Mouse (Mus musculus): ENCODE results near the gene Arrdc1. TPM values are rescaled to one million over a fixed set of nuclear protein-coding genes. Genes with fewer than 3 reads are reported as not detected.
A peak's percentile ranks its signal among the peaks of the same experiment; 100 is the strongest.

The Arrdc1 gene
- total RNA-seq, 2 experiments from 2014 or later = 46.0 to 68.1 TPM

DNA sequence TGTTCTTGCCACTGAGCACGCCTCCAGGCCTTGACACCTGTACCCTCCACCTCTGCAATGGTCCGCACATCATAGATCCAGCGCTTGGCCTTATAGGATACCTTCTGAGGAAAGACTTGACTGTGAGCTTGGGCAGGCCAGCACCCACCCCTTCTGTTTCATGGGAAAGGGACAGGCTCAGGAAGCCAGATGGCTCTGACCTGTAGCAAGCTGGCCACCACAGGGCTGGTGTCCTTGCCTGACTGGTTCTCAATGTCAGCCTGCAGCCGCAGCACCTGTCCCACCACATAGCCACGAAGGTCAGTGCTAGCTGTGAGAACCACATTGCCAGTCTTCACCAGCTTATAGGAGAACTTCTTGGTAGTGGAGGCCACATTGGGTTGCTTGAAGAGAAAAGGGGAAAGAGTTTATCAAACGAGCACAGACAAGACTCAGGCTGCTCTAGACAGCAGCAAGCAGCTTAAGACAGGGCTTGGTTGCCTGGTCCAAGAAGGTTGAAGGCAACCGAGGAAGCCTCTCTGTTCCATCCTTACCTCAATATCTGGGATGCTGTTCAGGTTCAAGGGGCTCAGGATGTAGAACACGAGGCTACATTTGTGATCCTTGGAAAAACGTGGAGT, 8.6 kb downstream of the Arrdc1 start:
- no peak for ATAC-seq (replicated peaks; ENCODE audit: poor library complexity, severe bottlenecking)

DNA sequence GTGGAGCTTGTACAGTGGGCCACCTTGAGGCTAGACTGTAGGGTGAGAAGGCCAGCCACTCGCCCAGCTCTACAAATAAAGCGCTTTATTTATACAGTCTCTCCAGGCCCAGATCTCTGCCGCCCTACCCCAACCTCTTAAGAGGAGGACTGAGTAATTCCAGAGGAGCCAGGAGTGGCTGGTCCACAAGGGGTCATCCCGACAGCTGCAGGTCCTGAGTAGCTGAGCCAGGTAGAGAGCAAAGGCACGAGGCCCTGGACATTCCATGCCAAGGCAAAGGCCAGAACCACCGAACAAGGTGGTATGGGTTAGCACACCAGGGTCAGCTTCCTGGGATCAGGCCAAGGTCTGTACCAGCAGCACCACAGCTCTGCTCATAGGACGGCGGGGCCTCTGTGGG, 9.8 kb downstream of the Arrdc1 start:
- ATAC-seq (replicated peaks; ENCODE audit: poor library complexity, severe bottlenecking) = no peak

DNA sequence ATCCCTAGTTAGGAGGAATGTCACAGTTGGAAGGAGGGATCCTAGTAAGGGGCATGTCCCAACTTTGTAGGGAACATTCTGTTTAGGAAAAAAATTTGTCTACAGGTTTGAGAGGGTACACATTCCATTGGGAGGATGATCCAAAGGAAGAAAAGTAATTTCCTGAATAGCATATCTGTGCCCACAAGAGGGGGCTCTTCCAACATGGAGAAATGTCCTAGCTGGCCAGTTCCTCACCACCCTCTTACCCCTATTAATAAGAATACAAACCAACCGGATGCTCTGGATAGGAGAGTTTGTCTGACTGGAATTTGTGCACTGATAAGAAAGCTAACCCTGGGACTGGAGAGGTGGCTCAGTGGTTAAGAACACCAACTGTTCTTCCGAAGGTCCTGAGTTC, 11.5 kb downstream of the Arrdc1 start:
- no peak for ATAC-seq (replicated peaks; ENCODE audit: poor library complexity, severe bottlenecking)

DNA sequence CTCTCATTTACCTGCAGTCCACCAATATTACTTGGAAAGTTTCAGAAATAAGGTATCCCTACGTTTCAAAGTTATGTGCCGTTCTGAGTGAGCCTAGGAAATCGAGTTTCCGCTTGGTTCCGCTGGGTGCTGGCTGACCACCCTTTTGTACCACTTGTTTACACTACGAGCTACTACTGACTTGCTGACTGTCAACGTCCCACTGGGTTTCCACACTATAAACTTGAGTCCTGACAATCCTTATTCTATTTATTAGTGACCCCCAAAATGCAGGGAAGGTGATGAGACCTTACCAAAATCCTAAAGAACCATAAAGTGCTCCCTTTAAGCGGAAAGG, 15.2 kb downstream of the Arrdc1 start:
- peak; percentile 33 for ATAC-seq (replicated peaks; ENCODE audit: poor library complexity, severe bottlenecking)

DNA sequence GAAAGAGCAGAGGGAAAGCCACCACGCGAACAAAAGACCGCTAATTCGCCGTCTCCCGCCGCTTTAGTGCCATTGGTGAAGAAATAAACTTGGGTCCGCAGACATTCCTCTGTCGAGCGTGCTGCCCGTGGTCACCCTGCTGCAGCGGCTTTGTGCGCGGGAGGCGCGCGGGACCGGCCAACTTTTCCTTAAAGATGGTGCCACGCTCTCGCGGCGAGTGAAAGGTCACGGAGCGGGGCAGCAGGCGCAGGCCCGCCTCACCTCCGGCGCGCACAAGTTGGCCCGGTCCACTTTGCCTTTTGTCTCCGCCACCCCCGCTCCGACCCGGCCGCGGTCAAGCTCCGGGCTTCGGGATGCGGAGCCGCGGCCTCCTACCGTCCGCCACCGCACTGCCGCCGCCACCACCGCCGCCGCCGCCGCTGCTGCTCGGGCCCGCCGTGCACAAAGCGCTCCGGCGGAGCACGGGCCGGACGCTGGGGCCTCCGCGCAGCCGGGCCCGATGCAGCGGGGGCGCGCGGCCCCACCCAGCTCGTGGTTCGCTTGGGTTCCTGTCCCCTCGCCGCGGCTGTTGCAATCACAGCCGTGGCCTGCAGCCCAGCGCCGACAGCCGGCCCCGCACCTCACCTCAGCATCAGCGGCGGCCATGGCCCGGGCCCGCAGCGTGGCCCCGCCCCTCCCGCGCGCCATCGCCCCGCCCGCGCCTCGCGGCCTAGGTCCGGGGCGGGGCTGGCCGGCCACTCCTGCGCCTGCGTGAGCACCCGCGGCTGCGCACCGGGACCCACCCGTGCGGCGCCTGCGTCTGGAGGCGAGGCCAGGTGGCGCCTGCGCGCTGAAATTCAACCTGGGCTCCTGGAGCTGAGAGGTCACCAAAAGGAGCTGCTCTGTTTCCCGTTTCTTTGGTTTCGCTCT, 15.9 kb downstream of the Arrdc1 start, which contains the start of gene Ehmt1:
Gene Ehmt1 (minus strand): TSS at position 685 of the 909 bp plus-strand sequence.
- ATAC-seq (replicated peaks; ENCODE audit: poor library complexity, severe bottlenecking) = peak; percentile 94

DNA sequence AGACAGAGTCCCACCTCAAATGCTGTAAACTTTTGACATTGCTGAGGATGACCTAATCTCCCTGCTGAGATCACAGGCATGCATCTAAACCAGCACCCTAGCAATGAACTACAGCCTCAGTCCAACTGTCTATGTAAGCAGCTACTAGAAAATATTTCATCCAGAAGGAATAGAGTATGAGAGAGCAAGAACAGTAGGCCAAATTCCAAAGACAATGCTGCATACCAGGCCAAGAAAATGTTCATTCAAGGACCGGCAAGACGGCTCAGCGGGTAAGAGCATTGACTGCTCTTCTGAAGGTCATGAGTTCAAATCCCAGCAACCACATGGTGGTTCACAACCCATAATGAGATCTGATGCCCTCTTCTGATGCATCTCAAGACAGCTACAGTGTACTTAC, 20.3 kb downstream of the Arrdc1 start:
- ATAC-seq (replicated peaks; ENCODE audit: poor library complexity, severe bottlenecking) = no peak

DNA sequence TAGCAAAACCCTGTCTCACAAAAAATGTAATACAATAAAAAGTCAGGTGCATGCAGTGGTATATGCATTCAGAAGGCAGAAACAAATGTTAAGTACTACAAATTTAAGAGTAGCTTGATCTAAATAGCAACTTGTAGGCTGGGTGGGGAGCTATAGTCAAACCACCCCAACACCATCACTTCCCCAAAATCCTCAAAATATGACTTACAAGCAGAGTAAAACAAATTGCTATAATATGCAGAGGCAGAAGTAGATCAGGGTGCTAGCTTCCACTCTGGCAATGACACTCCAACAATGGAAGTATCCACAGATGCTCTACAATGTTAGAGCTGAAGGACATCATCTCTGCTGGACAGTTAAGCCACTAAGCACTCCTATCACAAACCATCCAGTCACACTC, 22.5 kb downstream of the Arrdc1 start:
- ATAC-seq (replicated peaks; ENCODE audit: poor library complexity, severe bottlenecking) = no peak

DNA sequence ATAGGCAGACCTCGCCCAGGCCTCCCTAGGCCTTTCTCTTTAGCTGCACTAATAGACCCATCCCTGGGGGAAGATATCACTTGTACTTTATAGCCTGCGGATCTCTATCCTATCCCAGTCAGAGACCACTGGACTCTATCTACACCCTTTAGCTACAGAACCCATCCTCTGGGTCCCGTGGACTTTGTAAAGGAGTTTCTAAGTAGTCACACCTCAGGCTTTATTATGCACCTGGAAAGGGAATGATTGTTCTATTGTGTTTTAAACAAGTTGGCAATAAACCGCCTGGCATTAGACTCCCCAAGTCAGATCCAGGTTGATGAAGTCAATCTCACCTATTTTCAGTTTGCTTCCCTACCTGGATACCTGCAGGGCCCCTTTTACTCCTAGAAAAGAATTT, 22.9 kb downstream of the Arrdc1 start:
- no peak for ATAC-seq (replicated peaks; ENCODE audit: poor library complexity, severe bottlenecking)

DNA sequence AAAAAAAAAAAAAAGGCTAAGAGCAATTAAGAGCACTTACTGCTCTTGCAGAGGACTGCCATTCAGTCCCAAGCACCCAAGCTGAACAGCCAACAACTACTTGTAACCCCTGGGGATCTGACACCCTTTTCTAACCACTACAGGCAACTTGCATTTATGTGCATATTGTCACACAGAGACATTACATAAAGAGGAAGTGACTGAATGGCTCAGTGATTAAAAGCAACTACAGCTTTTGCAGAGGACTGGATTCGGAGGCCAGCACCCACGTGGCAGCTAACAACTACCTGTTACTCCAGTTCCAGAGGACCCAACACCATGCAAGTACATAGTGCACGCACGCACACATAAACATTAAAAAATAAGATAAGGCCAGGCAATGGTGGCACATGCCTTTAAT, 24.6 kb downstream of the Arrdc1 start:
- ATAC-seq (replicated peaks; ENCODE audit: poor library complexity, severe bottlenecking) = peak; percentile 97

DNA sequence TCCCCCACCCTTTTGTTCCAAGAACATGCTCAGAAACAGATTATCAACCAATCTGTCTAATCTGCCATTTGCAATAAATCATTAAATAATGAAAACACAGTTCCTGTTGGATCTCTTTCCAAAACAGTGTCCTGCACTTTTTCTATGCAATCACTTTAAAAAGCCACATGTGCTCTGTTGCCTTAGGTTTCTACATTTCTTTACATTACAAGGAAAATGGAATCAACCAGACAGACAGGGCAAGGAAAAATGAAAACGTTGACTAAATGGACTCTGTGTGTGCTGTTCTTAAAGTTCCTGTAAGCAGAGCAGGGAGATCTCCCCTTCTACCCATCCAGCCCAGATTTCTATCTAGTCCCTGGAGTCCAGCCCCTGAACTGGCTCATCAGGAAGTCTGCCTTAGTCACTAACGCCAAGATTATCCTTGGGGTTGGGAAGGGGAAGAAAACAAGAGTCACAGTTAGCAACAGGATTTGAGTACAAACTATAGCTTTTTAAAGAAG, 29.3 kb downstream of the Arrdc1 start:
- ATAC-seq (replicated peaks; ENCODE audit: poor library complexity, severe bottlenecking) = no peak

DNA sequence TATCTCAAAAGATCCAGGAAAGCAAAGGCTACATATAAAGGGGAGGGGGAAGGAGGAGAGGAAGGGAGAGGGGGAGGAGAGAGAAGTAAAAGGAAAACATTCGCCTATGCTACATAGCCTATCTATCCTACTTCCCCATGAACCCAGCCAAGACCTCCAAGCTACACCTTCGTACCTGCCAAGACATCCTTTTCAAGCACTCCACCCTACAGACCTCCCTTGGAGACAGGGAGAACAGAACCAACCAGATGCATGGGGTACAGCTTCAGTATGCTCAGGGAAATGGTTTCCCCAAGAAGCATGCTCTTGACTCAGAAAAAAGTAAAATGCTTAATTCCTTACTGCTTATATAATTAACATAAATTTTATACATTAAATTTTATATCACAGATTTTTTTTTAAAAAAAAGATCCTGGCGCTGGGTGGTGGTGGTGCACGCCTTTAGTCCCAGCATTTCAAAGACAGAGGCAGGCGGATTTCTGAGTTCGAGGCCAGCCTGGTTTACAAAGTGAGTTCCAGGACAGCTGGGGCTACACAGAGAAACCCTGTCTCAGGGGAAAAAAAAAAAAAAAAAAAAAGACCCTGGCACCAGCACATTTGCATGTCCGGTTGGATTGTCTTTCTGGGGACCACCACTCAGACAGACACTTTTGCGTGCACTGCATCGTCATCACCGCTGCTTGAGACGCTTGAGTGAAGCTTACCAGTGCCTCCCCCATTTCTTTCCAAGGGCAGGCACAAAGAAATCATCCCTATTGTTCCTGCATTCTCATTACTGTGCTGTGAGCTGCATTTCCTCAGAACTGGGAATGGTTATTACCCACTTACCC, 30.0 kb downstream of the Arrdc1 start:
- ATAC-seq (replicated peaks; ENCODE audit: poor library complexity, severe bottlenecking) = no peak

DNA sequence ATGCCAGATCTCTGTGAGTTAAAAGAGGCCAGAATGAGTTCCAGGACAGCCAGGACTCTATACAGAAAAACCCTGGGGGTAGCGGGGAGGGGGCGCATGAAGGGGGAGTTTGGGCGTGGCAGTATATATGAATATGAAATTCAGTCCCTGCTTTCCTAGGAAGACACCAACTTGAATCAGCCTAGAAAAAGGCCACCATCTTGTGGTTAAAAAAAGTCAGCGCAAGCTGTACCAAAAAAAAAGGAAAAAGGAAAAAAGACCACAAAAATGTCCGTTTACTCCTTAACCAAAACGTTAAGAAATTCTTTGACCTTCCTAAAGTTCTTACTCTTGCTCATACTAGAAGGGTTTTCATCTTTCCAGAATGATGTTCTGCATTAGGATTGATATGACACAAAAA, 32.1 kb downstream of the Arrdc1 start:
- no peak for ATAC-seq (replicated peaks; ENCODE audit: poor library complexity, severe bottlenecking)

DNA sequence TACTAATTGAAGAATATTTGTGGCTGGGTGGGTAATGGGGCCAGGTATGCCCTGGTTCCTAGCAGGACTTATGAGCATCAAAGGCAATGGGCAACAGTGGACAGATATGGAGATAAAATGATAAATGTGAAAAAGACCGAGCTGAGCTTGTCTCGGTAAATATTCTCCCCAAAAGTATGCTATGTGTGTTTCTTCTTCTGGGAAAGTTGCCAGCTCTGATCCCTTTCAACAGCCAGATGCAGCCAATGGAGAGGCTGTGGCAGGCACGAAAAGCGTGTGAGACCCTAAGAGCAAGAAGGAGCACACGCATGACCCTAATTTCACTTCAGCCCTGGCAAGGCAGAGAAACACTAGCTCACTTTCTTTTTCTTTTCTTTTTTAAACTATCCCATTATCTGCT, 34.0 kb downstream of the Arrdc1 start:
- ATAC-seq (replicated peaks; ENCODE audit: poor library complexity, severe bottlenecking) = no peak

DNA sequence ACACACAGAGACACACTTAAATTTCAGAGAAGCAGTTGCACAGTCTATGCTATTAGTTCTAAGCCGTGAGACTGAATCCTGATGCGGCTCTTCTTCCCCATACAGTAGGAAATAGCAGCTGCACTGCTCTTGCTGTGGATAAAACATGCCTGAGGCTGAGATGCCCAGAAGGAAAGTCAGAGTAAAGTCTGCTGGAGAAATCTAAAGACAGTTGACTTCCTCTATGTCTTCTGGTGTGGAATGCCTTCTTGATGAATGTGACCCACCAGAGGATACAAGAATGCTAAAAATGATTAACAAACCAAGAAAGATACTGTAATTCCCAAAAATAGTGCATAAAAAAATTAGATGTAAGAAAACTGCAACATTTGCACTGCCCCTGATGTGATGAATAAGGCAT, 35.8 kb downstream of the Arrdc1 start:
- ATAC-seq (replicated peaks; ENCODE audit: poor library complexity, severe bottlenecking) = no peak

DNA sequence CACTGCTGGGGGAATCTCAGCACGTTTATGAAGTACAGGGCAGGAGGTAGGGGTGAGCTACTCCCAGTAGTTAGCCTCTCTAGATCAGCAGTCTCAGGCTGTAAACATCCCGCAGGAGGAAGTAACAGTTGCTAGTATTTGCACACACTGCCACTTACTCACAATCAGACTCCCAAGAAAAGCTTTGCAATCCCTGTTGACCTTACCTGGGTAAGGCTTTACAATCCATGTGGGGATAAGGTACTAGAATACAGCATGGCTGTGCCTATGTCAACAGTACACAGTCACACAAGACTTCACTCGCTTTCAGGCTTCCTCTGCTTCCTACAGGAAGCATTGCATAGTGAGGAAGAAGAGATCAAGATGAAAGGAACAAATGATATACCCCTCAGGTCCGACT, 38.3 kb downstream of the Arrdc1 start:
- ATAC-seq (replicated peaks; ENCODE audit: poor library complexity, severe bottlenecking) = no peak

DNA sequence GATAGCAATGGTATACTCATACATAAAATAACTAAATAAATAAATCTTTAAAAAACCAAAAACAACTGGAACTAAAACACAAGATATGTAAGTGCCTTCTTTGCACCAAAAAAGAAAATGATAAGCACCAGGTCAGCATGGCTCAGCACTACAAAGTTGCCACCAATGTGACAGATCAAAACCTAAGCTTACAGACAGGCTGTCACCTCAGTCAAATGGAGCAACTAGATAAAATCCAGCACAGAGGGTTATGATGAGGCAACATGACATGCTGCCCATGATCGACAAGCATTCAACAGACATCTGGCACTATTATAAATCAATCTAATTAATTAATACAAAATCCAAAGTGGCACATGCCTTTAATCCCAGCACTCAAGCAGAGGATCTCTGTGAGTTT, 40.8 kb downstream of the Arrdc1 start:
- no peak for ATAC-seq (replicated peaks; ENCODE audit: poor library complexity, severe bottlenecking)

DNA sequence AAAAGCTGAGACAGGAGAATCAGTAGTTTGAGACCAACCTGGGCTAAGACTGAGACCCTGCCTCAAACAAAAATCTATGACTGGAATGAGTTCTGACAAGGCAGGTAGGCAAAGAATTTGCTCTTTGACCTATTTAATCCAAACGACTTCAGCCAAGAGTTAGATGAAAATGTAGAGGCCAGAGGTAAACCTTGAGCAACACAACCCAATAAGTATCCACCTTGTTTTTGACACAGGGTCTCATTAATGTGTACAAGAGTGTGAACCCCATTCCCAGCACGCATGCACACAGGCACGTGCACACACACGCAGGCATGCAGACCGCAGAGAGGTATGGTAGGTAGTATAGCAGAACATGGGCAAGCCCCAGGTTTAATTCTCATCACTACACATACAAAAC, 42.7 kb downstream of the Arrdc1 start:
- ATAC-seq (replicated peaks; ENCODE audit: poor library complexity, severe bottlenecking) = no peak

DNA sequence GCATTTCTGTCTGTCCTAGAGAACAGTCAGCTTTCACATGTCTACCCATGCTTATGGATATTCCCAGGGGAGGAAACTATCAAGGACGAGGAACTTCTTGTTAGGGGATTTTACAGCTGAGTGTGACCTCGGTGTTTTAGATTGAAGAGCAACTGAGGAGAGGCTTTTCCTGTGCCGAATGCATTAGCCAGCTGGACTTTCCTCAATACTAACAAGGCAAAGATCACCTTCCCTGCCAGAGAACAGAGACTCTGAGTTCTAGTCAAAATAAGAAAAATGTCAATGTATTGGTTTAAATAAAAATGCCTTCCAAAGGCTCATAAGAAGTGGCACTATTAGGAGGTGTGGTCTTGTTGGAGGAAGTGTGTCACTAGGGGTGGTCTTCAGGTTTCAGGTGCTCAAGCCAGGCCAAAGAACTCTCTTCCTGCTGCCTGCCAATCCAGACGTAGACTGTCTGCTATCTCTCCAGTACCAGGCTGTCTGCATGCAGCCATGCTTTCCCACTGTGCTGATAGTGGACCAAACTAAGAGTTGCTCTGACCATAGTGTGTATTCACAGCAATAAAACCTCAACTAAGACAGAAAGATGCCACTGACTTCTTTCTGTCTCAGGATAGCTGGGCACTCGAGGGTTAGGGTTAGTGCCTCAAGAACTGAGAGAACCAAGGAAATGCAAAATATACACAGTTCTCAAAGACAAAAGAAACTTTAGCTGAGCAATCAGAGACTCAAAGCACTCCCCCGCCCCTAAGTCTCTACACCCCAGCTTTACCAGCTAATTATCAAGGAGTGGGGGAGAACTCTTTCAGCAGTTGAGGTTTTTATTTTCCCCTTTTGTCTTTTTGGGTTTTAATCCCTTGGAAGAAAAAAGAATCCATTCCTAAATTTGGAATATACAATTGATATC, 44.3 kb downstream of the Arrdc1 start:
- no peak for ATAC-seq (replicated peaks; ENCODE audit: poor library complexity, severe bottlenecking)

DNA sequence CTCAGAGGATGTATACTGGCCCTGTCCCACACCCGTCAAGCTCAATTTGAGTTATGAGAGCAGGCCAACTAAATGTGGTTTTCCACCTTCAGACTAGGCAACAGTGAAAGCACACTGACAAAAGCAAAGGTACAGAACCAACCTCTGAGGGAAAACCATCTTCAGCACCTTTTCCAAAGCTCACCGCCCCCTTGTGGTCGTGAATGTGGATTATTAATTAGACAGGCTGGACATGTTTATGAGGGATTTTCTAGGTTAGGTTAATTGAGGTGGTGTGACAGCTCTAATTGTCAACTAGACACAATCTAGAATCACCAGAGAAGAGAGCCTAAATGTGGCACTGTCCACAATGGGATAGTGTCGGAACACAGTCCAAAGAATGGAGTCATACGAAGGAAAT, 46.2 kb downstream of the Arrdc1 start:
- ATAC-seq (replicated peaks; ENCODE audit: poor library complexity, severe bottlenecking) = no peak

DNA sequence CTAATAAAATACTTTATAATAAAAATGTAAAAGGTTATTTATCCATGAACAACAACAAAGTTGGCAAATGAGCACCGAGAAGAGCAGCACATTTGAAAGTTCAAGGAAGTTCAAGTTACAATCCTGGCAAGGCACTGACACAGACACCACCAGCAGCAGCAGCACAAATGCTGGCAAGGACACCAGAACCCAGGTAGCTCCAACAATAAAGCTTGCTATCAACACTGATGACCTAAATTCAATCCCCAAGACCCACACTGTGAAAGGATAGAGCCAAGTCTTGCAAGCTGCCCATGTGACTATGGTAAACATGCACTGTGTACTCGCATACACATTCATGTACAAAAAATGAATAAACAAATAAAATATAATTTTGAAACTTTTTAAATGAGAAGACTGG, 54.4 kb downstream of the Arrdc1 start:
- ATAC-seq (replicated peaks; ENCODE audit: poor library complexity, severe bottlenecking) = no peak
